Mouse (Mus musculus) brain, embryonic 14.5 days (tissue): ENCODE results near the gene Ctdspl. TPM values are rescaled to one million over a fixed set of nuclear protein-coding genes. Genes with fewer than 3 reads are reported as not detected.

ENCODE experiments used
- DNase-seq: peaks from one replicate; pipeline ENCODE4 v3.0.0-alpha.2; 2011; ENCODE audit warnings: low read depth
- CTCF ChIP-seq: fragments of 200-500 bp; IDR thresholded peaks from 2 replicates; pipeline ENCODE4 v1.5.1; 2012; ENCODE audit warnings: inconsistent platforms, mild to moderate bottlenecking, moderate library complexity, borderline replicate concordance; ENCODE audit not compliant: insufficient read depth, insufficient read length; ENCODE audit errors: extremely low read depth
- POLR2A ChIP-seq: fragments of 200-500 bp; IDR thresholded peaks from 2 replicates; pipeline ENCODE4 v1.6.1; 2012; ENCODE audit warnings: mild to moderate bottlenecking, inconsistent platforms, borderline replicate concordance; ENCODE audit not compliant: poor library complexity, insufficient read depth, insufficient read length, severe bottlenecking; ENCODE audit errors: extremely low read depth
- polyA plus RNA-seq: library from polyadenylated mRNA; depleted of rRNA; stranded (reverse); fragments of >200 nt; gene quantifications from 2 replicates; pipeline ENCODE4 v1.2.3, GENCODE M21; 2012

The Ctdspl gene
- polyA plus RNA-seq, 1 experiment, result 16.0 TPM

DNA sequence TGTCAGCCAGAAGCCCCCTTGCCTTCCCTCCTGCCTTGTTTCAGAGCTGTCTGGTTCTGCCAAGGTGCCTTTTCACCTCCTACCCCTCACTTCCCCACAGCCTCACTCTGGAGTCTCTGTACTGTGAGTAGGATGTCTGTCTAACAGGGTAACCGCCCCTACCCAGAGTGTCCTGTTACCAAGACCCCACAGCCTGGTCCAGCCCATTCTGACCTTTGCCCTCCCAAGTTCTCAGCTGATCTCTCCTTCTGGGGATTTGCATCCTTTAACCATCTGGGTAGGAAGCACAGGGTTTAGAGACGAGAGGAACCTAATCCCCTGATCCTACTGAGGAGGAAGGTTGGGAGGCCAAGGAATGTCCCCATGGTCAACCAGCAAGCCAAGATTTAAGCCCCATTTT, 24.5 kb downstream of the Ctdspl start:
- no peak for TF ChIP-seq CTCF
- TF ChIP-seq POLR2A, result no peak
- DNase-seq, result no peak

DNA sequence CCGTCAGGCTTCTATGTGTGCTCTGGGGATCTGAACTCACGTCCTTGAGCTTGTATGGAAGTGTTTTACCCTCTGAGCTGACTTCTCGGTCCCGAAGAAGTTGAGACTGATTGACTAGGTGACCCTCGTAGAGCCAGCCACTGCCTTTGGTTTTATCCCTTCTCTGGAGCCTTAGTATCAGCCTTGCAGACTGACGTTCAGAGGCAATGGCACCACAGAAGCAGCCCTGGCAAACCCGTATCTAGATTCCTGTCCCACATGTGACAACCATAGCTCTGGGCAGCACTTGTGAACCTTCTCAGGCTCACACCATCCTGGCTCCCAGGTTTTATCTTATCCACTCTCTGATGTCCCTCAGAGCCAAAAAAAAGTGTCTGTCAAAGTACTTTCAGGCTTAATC, 25.1 kb downstream of the Ctdspl start:
- TF ChIP-seq POLR2A, result no peak
- TF ChIP-seq CTCF, result no peak
- no peak for DNase-seq

DNA sequence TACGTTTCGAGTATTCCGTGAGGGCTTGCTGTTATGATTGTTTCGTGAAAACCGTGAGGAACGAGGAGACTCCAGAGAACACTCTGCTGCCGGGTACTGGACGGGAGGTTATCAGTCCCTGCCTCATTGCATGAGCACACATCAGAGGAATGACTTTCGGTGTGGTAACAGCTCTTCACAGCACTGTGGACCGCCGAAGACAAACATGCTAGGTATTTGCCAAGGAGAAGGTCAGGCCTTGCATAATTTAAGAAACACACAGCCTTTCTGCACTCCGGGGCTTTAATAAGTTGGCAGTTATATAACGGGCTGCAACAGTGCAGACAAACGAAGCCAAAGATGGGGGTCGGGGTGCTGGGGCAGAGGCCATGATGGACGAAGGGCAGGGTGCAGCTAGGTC, 25.9 kb downstream of the Ctdspl start:
- no peak for TF ChIP-seq CTCF
- TF ChIP-seq POLR2A, result no peak
- DNase-seq, result no peak

DNA sequence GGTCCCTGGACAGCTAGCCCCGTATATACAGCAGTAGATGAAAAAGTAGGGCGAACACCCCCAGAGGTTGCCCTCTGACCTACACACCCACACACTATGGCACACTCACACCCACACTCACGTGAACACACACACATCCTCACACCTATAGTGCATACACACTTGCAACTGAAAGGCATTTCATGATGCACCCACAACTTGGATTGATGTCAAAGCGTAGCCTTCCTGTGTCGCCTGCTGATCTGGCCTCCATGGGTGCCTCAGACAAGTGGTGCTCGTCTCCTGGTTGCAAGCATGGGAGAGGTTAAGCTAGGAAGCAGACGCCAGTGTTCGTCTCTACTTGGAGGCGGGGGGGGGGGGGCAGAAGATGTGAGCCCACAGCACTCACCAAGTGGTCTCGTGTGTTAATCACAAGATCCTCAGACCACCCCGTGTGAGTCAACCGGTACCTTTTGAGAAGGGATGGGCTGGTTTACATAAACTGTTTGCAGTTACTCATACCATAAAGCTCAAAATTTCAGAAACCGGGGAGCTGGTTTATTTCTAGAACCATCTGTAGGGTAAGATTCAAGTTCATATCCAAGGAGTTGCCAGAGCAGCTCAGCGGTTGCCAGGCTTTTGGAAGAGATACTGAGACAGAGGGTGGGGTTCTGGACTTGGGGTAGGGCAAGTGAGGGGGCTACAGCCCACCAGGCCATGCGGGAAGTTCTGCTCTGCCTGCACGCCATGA, 27.4 kb downstream of the Ctdspl start:
- no peak for TF ChIP-seq POLR2A
- no peak for TF ChIP-seq CTCF
- no peak for DNase-seq

DNA sequence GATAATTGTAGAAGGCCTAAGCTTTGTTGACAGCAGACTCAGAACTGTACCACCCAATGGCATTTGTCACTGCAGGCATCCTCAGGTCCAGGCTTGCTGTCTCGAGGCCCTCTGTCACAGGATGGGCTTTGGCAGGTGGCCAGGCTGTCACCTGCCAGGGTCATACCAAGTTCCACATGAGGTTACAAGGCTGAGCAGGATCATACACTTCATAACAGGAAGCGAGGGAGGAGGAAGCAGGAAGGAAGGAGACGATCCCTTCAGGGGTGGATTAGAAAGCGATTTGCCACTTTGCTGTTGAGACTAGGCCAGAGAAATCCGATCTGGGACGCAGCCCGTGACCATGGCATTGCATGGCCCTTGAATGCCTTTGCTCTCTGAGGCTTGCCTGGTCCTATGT, 32.5 kb downstream of the Ctdspl start:
- no peak for TF ChIP-seq CTCF
- no peak for TF ChIP-seq POLR2A
- no peak for DNase-seq

DNA sequence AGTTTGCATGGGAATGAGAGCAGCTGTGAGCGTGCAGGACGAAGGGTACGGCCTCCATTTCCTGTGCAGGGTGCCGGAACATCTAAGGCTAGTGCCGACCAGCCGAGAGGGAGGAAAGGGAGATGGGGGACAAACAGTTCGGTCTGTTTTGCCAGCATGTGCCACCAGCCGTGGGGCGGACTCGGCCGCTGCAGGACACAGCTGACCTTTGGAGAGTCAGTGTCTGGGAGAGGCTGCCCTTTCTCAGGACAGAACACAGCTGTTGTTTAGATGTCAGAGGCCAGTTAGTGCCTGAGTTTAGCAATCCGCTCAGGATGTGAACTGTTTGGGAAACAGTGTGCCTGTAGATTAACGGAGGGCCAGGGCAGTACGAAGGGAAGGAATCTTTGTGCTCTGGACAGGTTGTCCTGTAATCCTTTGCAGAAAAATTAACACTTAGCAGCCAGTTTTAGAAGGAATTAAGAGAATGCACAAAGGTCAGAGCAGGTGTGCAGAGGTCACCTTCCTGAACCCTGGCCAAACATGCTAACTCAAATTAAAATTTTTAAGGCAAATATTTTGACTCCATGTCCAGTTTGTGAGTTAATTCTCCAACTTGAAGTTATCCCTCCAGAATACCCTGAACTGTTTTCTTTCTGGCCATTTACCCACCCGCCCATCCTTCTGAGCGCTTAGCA, 34.3 kb downstream of the Ctdspl start:
- DNase-seq, result no peak
- TF ChIP-seq POLR2A (no peak), CTCF (no peak)

DNA sequence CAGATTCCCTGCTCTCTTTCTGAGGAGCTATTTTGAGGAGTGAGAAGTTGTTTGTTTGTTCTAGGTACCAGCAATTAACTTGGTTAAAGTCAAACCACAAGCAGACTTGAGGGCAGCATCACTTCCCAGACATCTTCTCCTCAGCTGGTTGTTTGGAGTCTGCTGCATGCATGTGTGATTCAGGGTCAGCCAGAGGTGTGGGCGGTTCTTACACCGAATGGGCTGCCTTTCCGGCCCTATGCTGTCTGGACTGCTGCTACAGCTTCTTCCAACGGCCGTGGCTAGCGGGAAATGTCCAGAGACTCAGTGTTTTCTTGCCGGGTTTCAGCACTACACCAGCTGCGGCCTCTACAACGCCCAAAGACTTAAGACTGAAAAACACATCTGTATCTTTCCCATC, 36.9 kb downstream of the Ctdspl start:
- DNase-seq, result no peak
- TF ChIP-seq POLR2A (no peak), CTCF (no peak)

DNA sequence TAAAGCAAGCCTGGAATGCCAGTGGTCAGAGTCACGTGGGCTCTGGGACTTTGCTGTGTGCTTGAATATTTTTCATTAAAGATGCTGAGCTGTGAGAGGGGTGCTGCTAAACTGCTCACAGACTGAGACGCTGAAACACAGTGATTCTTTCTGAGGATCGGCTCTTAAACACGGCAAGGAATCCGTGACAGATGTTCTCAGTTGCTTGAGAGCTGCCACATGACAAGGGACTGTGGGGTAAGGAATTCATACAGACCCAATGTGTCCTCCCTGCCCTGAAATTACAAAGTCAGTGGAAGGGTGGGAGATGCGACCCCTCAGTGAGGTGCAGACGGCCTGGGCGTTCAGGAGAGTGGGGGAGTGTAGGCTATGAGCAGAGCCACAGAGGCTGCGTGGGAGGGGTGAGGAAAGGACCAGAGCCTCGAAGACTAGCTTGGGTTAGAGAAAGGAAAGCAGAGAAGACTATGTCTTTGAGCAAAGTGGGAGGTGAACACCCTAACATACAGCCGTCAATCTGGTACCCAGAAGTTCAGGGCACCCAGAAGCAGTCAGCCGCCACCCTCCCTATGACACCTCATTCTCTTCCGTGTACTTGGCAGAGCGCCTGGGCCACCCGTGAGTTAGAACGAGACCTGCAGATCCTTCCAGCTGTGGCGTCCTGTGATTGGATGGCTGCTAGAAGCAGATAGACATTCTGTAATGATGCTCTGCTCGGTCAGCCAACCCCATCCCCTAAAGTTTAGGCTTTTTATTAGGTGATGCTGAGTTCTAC, 38.2 kb downstream of the Ctdspl start:
- peak; percentile 29 for DNase-seq
- no peak for TF ChIP-seq POLR2A
- TF ChIP-seq CTCF, result no peak

DNA sequence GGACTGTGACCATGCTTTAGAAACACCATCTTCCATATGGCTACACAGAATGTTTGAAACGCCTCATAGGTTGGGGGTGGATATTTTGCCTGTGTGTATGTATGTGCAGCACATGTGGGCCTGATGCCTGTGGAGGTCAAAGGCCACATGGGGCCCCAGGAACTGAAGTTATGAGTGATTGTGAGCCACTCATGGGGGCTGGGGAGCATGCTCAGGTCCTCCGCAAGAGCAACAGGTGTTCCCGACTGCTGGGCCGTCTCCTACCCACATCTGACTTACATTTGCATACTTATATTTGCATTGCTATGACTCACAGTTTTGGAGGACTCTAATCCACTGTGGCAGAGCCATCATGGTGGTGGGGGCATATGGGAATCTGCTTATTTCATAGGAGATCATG, 43.6 kb downstream of the Ctdspl start:
- TF ChIP-seq POLR2A (no peak), CTCF (no peak)
- no peak for DNase-seq

DNA sequence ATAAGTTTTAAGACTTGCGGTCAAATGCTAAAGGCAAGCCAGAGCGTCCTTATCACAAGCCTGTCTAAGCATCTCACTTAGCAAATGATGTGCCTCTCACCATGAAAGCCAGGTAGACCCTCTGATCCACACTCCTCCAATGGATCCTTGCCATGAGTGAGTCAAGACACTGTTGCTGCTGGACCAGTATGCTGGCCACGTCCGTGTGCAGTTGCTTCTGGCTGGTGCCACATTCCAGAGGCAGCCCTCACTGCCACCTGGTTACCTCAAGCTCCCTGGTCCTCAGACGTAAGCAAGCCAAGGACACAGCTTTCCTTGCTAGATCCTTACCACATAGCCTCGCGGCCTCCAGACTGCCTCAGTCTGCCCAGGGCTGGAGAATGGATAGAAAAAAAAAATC, 46.8 kb downstream of the Ctdspl start:
- no peak for TF ChIP-seq POLR2A
- no peak for TF ChIP-seq CTCF
- no peak for DNase-seq

DNA sequence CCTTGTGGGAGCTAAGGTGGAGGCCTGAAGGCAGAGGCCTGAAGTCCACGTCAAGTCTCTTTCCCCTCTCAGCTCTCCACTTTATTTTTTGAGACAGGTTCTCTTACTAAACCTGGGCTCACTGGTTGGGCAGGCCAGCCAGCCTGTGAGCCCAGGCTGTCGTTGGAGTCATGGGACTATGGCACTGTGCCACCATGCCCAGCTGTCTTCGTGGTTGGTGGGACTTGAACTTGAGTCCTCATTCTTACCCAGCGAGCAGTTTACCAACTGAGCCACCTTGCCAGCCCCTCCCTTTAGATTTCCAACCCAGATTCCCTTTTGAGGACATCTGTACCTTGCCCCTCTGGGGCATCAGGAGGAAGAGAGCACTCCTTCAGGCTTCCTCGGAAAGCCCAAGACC, 47.3 kb downstream of the Ctdspl start:
- DNase-seq, result no peak
- TF ChIP-seq POLR2A (no peak), CTCF (no peak)
